Mouse (Mus musculus): ENCODE data around the gene Cdca3.
"Not testable (repeated sequence)": the region's sequence is repeated elsewhere in the genome, so short reads cannot be mapped to it uniquely, and the experiment has no call there.

Cdca3 gene

DNA sequence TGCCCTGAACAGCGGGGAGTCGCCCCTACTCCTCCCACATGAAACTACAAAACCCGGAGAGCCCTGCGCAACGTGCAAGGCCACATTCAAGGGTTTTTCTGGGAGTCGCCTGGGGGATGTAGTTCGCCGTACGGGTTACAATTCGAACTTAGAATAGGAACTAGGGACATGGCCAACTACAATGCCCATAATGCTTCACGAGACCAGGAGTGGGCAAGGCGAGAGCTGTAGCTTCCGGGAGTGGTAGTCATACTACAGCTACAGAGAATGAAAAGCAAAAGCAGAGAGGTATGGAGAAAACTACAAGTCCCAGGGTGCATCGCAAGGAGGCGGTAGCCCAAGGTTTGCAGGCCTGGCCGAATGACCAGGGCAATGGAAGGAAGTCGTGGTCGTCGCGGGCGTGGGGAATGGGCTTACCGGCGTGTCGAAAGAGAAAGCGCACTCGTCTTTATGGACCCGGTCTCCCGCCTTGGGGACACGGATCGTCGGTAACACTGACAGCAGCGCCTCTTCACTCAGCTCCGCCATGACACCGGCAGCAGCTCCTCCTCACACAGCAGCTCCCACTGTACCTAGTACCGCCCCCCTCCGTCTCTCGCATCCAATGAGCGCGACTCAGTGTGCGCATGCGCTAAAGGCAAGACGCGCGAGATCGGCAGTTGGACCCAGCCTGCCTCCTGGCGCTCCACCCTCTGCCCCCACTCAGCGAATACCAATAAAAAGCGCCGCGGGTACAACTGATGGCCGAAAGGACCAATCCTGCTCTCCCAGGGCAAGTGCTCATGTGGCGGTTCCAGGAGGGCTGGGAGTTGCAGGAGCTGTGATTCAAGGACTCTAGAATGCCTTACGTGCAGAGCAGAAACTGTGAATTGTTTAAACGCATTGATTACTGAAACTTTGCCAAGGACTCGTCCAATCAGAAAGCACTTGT, at the start of gene Cdca3, which contains the start of gene Usp5:
Gene Cdca3 (plus strand): TSS at position 680 of the 931 bp plus-strand sequence.
Gene Usp5 (minus strand): TSS at position 617 of the 931 bp plus-strand sequence.
- peak; percentile 98 to 100 for DNase-seq (ENCODE audit: low spot score in 2 of 2)

DNA sequence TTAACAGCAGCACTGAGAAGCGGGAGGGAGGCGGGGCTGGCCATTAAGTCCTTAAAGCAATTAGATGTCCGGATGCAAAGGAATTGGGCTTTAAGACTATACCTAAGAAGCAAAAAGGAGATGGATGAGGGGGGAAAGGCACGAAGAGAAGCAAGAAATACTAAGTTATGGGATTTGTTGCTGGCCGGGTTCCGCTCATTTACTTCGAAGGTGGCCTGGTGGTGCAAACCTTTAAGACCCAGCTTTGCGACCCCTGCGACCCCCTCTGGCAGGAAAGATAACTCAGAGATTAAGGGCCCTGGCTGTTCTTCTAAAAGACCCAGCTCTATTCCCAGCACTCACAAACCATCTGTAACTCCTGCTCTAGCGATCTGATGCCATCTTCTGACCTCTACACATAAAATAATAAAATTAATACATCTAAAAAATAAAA, 49.3 kb upstream of the Cdca3 start:
- no peak for DNase-seq (ENCODE audit: low spot score in 2 of 2)

DNA sequence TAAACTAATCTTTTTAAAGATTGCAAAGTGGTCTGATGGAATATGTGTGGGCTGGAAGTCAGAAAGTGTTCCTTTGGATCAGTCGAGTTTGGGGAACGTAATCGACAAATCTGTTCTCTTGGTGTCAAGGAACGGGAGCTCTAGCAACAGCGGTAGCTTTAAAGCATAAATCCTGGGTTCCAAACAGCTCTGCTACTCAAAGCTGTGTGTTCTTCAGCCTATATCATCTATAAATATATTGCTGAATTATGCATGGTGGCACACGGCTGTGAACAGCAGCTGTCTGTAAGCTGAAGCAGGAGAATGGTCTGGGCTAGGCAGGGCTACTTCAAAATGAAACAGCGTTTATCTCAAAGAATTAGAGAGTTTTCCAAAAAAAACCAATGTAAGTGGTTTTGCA, 48.4 kb upstream of the Cdca3 start:
- no peak for DNase-seq (ENCODE audit: low spot score in 2 of 2)

DNA sequence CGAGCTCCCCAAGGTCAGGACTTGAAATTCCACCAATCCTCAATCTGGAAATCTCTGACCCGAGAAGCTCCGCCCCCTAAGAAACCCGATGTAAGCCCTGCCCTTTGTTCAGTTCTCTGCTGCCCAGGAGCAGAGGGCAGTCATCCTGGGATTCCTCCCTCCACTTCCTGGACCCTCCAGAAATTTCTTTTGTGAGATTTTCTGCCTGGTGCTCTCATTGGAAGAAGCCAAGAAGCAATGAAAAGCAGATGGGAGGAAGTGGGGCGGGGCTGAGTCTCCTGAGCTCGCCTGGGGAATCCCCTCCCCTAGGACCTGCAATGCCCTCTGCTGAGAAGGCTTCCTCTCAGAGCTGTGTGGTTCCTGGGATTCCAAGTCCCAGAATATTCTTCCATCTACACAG, 46.9 kb upstream of the Cdca3 start:
- DNase-seq (ENCODE audit: low spot score in 2 of 2), result no peak

DNA sequence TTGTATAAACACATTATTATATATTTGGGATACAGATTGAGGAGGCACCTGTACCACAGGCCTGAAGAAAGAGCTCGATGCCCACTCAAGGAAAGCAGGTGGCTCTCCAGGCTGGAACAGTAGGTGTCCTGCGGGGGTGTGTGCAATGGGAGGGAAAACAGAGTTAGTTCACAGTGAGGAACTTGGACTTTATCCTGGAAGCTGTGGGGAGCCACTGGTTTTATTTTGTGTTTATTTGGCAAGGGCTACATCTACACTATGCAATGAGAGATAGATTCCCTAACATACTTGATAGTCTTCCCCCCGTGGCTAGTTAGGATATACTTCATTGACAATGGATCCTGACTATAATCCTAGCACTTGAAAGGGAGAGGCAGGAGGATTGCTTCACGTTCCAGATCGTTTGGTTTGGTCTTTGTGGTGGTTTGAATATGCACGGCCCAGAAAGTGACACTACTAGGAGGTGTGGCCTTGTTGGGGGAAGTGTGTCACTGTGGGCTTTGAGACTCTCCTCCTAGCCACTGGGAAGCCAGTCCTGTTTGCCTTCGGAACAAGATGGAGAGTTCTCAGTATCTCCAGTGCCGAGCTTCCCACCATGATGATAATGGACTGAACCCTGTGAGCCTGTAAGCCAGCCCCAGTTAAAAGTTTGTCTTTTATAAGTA, 42.5 kb upstream of the Cdca3 start:
- no peak for DNase-seq (ENCODE audit: low spot score in 2 of 2)

DNA sequence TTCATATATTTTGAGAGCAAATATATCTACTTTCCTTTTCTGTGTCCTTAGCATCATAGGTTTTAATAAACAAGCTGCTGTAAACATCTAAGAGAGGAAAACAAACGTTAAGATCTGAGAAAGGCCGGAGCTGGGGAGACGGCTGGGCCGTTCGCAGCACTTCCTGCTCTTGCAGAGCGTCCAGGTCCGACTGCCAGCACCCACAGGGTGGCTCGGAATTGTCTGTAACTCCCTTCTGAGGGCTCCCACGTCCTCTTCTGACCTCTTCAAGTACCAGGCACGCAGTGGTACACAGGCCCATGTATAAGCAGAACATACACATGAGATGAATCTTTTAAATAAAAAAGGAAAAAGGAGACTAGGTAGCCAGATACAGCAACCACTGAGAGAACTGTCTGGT, 41.6 kb upstream of the Cdca3 start:
- no peak for DNase-seq (ENCODE audit: low spot score in 2 of 2)

DNA sequence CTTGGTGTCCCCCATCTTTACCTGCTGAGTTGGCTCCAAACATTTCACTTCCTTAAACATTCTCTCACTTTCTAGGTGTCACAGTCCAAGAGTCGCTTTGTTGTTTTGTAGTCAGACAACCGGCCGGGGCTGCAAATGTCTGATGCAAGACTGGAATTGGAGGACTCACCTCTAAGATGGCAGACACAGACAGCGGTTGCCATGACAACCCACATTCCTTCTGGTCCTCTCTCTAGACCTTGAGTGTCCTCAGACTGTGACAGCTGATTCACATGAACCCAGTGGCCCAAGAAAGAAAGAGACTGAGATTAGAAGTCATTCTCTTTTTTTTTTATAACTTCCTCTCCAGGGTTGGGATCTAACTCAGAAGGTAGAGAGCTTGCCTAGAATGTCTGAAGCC, 39.8 kb upstream of the Cdca3 start:
- DNase-seq (ENCODE audit: low spot score in 2 of 2), result no peak

DNA sequence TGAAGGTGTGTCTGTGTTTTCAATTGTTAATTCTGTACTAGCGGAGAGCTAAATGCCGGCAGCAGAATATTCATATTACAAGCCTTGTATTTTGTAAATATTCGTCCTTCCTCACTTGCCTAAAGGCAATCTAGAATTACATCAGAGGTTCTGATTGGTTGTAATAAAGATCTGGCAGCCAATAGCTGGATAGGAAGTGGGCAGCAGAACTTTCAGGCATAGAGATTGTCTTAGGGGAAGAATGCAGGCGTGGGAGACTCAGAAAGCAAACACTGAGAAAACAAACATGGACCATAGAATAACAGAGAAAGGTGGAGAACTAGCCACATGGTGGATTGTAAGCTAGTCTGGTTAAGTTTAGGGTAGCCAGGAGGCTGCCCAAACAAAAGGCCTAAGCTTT, 39.2 kb upstream of the Cdca3 start:
- DNase-seq (ENCODE audit: low spot score in 2 of 2), result no peak

DNA sequence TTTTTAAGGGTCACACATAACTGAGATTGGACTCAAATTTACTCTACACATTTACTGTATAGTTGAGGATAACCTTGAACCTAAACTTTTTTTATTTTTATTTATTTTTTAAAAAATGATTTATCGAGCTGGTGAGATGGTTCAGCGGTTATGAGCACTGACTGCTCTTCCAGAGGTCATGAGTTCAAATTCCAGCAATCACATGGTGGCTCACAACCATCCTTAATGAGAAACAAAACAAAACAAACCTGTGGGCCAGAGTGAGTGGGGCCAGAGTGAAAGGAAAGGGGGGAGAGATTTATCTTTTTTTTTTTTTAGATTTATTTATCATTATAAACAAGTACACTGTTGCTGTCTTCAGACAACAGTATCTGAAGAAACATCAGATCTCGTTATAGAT, 37.4 kb upstream of the Cdca3 start:
- no peak for DNase-seq (ENCODE audit: low spot score in 2 of 2)

DNA sequence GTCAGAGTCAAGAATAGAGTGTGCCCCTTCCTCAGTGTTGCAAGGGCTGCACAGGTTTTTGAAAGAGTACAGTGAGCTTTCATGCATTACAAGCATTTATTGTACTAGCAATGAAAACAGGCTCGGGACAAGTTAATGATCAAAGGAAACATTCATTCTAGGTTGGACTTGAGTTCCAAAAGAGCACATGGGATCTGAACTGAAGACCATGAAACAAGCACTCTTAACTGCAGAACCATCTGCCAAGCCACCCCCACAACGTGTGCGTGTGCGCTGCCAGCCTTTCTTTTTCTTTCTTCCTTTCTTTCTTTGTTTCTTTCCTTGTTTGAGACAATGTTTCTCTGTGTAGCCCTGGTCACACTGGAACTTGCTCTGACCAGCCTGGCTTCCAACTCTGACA, 33.6 kb upstream of the Cdca3 start:
- DNase-seq (ENCODE audit: low spot score in 2 of 2), result no peak

DNA sequence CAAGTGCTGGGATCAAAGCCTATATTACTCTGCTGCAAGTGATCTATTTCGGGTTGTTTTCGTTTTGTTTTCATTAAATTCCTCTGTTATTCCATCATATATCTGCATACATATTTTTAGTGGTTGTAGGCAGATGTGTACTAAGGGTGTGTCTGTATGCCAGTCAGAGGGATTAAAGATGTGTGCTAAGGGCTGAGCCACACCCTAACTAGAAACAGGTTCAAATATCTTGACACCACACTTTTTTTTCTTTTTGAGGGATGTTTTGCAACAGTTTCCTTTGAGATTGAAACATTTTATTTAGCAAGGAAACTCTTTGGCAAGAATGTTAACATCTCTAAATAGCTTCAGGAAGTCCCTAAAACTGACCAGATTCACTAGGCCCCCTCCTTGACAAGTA, 33.1 kb upstream of the Cdca3 start:
- no peak for DNase-seq (ENCODE audit: low spot score in 2 of 2)

DNA sequence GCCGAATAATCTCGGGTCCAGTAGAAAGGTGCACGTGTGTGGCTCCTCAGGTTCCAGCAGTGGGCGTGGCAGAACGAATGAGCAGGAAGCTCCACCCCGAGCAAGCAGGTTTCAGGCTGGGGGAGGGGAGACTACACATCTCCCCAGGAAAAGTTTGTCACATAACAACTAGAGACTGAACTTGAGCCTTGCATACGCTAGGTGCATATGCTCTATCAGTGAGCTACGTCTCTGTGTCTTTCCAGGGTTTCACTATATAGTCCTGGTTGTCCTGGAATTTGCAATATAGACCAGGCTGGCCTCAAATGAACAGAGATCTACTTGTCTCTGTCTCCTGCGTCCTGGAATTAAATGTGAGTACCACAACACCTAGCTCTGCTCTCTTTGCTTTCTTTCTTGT, 26.9 kb upstream of the Cdca3 start:
- DNase-seq (ENCODE audit: low spot score in 2 of 2), result not testable (repeated sequence)

DNA sequence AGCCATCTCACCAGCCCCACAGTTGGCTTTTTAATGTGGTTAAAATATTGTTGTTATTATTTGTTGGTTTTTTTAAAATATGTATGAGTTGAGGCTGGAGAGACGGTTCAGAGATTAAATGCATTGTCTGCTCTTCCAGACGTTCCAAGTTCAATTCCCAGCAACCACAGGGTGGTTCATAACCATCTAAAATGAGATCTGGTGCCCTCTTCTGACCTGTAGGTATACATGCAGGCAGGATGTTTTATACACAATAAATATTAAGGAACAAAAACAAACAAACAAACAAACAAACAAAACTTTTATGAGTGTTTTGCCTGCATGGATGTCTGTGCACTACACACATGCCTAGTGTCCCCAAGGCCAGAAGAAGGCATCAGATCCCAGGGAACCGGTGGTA, 26.3 kb upstream of the Cdca3 start:
- no peak for DNase-seq (ENCODE audit: low spot score in 2 of 2)

DNA sequence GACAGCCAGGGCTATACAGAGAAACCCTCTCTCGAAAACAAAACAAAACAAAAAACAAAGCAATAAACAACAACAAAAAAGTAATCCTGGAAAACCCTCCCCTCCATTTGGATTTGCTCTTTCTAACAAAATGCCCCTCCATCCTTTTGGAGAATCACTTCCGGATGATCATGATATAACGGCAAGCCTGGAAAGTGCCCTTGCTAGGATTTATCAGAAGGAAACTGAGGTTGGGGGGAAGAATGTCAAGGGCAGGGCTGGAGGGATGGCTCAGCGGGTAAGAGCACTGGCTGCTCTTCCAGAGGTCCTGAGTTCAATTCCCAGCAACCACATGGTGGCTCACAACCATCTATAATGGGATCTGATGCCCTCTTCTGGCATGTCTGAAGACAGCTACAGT, 25.7 kb upstream of the Cdca3 start:
- DNase-seq (ENCODE audit: low spot score in 2 of 2), result not testable (repeated sequence)

DNA sequence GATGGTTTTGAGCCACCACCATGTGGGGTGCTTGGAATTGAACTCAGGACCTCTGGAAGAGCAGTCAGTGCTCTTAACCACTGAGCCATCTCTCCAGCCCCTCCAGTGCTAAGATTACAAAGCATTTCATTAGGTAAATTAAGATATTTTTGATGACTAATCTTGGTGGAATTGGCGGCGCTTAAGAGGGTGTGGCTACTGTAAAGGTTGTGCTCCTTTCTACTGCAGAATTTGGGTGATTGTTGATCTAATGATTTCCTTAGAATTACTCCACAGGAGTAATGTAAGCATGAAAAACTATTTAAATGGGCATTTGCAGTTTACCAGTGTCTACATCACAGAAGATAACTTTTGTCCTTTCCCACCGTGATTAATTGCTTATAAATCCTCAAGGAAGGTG, 25.0 kb upstream of the Cdca3 start:
- no peak for DNase-seq (ENCODE audit: low spot score in 2 of 2)

DNA sequence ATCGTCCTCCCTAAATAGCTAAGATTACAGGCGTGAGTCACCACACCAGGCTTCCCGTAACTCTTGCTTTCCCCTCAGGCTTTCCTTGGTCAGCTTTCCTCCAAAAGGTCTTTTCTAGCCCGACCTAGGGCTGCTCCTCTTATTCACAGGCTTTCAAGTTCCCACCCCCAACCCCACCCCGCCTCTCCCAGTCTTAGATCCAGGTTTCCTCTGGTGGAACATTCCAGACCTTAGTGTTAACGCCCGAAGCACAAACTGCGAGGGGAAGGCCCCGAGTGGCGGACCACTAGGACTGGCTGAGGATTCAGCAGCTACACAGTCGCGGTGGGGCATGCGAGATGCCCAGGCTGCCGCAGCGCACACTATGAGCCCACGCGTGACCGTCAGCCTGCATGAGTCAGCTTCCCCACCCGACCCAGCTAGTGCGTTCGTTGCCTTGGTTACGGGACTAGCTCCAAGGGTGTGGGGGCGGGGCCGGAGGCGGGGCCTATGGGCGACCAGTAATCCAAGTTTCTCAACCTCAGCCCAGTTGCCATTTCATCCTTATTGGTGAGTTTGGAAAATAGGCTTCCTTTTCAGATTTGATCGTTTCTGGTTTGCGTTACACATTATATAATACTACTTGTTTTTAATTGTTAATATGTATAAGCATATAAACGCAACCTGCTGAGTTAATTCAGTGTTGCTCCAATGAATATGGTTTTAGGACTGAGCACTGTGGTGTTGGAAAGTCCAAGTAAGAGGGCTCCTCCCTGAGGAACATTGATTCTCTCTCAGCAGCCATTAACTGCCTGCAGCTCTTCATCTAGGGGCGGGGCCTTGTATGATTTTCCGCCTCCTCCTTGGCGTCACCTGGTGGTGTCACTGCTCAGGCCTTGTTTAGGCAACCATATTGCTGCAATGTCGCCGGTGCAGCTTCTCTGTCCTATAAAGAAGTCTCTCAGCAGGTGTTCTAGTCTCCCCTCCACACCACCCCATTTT, 23.7 kb upstream of the Cdca3 start:
- peak; percentile 95 for DNase-seq (ENCODE audit: low spot score in 2 of 2)

DNA sequence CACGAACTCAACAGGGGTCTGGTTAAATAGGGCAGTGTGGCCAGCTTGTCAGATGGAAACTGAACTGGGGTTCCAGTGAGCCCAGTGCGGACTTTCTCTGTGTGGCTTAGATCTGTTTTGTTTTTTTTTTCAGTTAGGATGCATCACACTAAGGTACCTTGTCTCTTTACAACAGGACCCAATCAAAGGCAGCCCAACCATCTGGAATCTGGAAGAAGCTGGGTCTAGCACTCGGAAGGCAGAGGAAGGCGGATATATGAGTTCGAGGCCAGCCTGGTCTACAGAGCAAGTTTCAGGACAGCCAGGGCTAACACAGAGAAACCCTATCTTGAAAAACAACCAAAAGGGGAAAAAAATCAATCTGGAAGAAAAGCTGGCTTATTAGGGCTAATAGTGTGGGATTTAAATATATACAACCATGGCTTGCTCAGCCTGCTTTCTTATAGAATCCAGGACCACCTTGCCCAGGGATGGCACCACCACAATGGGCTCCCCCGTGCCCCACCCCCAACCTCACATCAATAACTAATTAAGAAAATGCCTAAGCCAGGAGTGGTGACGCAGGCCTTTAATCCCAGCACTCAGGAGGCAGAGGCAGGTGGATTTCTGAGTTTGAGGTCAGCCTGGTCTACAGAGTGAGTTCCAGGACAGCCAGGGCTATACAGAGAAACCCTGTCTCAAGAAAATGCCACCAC, 22.8 kb upstream of the Cdca3 start:
- DNase-seq (ENCODE audit: low spot score in 2 of 2), result no peak

DNA sequence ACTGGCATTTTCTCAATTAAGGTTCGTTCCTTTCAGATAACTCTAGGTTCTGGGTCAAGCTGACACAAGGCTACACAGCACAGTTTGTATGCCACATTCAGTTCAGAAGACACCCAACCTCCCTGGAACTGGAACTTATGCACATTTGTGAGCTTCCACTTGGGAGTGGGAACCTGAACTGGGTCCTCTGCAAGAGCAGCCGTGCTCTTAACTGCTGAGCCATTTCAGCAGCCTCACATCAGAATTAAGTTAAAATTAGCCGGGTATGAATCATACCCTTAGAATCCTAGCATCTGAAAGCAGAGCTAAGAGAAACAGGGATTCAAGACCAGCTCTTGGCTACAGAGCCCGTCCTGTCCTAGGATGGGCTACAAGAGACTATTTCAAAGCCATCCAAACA, 22.0 kb upstream of the Cdca3 start:
- no peak for DNase-seq (ENCODE audit: low spot score in 2 of 2)

DNA sequence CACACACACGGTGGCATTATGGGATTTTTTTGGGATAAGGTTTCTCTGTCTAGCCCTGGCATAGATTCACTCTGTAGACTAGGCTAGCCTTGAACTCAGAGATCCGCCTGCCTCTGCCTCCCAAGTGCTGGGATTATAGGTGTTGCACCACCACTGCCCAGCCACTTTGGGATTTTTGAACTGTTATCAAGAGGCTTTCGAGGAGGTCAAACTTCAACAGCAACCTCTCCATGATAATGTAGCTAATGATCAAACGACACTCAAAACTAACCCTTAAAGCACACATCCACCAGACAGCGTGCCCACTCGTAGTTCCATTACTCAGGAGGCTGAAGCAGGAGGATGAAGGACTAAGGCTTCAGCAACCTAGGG, 21.4 kb upstream of the Cdca3 start:
- DNase-seq (ENCODE audit: low spot score in 2 of 2), result no peak

DNA sequence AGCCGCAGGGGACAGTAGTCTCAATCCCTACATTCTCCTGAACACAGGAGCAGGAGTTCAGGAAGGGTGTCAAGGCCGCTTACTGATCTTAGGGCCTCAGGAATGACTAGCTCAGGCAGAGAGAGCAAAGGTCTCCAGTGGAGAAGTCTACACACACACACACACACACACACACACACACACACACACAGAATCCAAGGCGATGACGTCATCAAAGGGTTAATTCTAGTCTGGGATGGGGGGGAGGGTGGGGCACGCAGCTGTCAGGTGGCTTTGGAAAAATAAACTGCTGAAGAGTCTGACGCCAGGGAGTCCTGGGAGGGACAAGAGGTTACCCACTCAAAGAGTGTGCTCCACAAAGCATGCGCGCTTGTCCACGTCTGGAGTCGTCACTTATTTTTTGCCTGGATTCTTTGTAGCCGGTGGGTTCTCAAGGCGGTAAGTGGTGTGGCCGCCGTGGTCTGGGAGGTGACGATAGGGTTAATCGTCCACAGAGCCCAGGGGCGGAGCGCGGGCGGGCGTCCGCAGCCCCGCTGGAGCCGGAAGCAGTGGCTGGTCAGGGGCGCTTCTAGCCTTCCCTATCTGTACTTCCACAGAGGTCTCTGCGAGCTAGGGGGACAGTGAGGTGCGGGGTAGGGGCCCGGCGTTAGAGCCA, 20.9 kb upstream of the Cdca3 start, which contains the start of gene Spsb2:
Gene Spsb2 (plus strand): TSS at position 304 of the 655 bp plus-strand sequence.
- DNase-seq (ENCODE audit: low spot score in 2 of 2), result no peak

All from frontal cortex, postnatal 14 days (tissue).